Mouse (Mus musculus): ENCODE measurements around the gene Dmpk. TPM values are rescaled to one million over a fixed set of nuclear protein-coding genes. Genes with fewer than 3 reads are reported as not detected.
A peak's percentile ranks its signal among the peaks of the same experiment; 100 is the strongest.

Dmpk gene
- total RNA-seq, 2 experiments from 2014 or later: 265 to 336 TPM

GRCm38 (mm10) chr7:19137380-19137779 is 53.7 kb downstream of the Dmpk start:
- peak; percentile 63 for TF ChIP-seq CTCF (IDR thresholded peaks at IDR 0.05)
- Histone ChIP-seq H3K27ac (no peak overlapping the region), H3K4me3 (no peak overlapping the region)
- DNase-seq: peak; percentile 74
- intact Hi-C loops (cut with DNase I): loop anchor here (5.0 kb wide), 1 partner anchor 65 kb away; no protein-coding TSS in a partner anchor

Small RNA genes lying within 50 kb of the gene (microRNA-seq; reads per million reads assigned to microRNA genes)
- gene Mir3100: 8.7 reads per million, percentile 4 among the genes with 10 or more reads in this experiment

Other genes starting within 250 kb of the Dmpk start
- 1 to 10 TPM; 2.4 to 4.0 TPM for gene Mill2, start 243.9 kb upstream of the Dmpk start, total RNA-seq (2021)
- gene Pglyrp1, start 212.5 kb upstream of the Dmpk start, total RNA-seq (2021): not detected
- 1 to 10 TPM; 4.1 to 5.6 TPM for gene Ccdc61, start 173.4 kb upstream of the Dmpk start, total RNA-seq (2021)
- gene Nova2, start 158.0 kb upstream of the Dmpk start, total RNA-seq (2021): 1 to 10 TPM; 1.6 to 2.1 TPM
- gene Nanos2, start 96.4 kb upstream of the Dmpk start, total RNA-seq (2021): not detected
- 1 to 10 TPM; 6.3 to 6.7 TPM for gene Mypop, start 92.6 kb upstream of the Dmpk start, total RNA-seq (2021)
- 10 to 100 TPM; 18.2 to 20.5 TPM for gene Irf2bp1, start 79.8 kb upstream of the Dmpk start, total RNA-seq (2021)
- gene Foxa3, start 60.3 kb upstream of the Dmpk start, total RNA-seq (2021): not detected
- gene Sympk, start 59.5 kb upstream of the Dmpk start, total RNA-seq (2021): 10 to 100 TPM; 70.9 to 81.5 TPM
- gene Rsph6a, start 29.2 kb upstream of the Dmpk start, total RNA-seq (2021): not detected
- gene Dmwd, start 7.6 kb upstream of the Dmpk start, total RNA-seq (2021): 10 to 100 TPM; 31.9 to 32.1 TPM
- 1 to 10 TPM in 1 of 2 experiments, under 1 TPM in 1; 0.89 to 2.3 TPM for gene Six5, start 10.7 kb downstream of the Dmpk start, total RNA-seq (2021)
- not detected for gene Gm4969, start 34.5 kb downstream of the Dmpk start, total RNA-seq (2021)
- gene Fbxo46, start 36.0 kb downstream of the Dmpk start, total RNA-seq (2021): 1 to 10 TPM; 2.3 to 3.0 TPM
- gene Qpctl, start 65.4 kb downstream of the Dmpk start, total RNA-seq (2021): 1 to 10 TPM; 2.0 TPM
- gene Snrpd2, start 65.9 kb downstream of the Dmpk start, total RNA-seq (2021): 10 to 100 TPM; 49.7 to 58.0 TPM
- not detected for gene Gipr, start 82.3 kb downstream of the Dmpk start, total RNA-seq (2021)
- gene Eml2, start 92.6 kb downstream of the Dmpk start, total RNA-seq (2021): 10 to 100 TPM in 1 of 2 experiments, 1 to 10 TPM in 1; 9.5 to 10.5 TPM
- gene Gpr4, start 128.7 kb downstream of the Dmpk start, total RNA-seq (2021): 1 to 10 TPM; 1.9 to 2.9 TPM
- gene Opa3, start 144.5 kb downstream of the Dmpk start, total RNA-seq (2021): 10 to 100 TPM; 41.9 to 52.4 TPM
- 10 to 100 TPM; 13.6 to 17.3 TPM for gene Vasp, start 188.0 kb downstream of the Dmpk start, total RNA-seq (2021)
- under 1 TPM in 1 of 2 experiments, not detected in 1; 0.74 TPM for gene Ppm1n, start 196.2 kb downstream of the Dmpk start, total RNA-seq (2021)
- 1,000 to 10,000 TPM in 1 of 2 experiments, 100 to 1,000 TPM in 1; 987 to 1,150 TPM for gene Rtn2, start 198.8 kb downstream of the Dmpk start, total RNA-seq (2021)
- gene Fosb, start 226.2 kb downstream of the Dmpk start, total RNA-seq (2021): under 1 TPM; 0.22 to 0.59 TPM

Data from gastrocnemius, adult 2 months (tissue).